Mouse (Mus musculus): ENCODE results near the gene Mpp4. TPM values are rescaled to one million over a fixed set of nuclear protein-coding genes. Genes with fewer than 3 reads are reported as not detected.

Mpp4 gene
- polyA plus RNA-seq, 1 experiment: not detected

GRCm38 (mm10) chr1:59187786-59188185 is 24.6 kb upstream of the Mpp4 start:
- H3K27ac ChIP-seq (ENCODE audit: insufficient read depth, low read depth, low read length): no peak overlapping the region
- 0 out of 2 replicates have a peak, but pooled peaks cover 2% of the 10 kb centered on the region for H3K4me1 ChIP-seq (ENCODE audit: control insufficient read depth, insufficient read depth, low read length)
- no peak overlapping the region for H3K4me3 ChIP-seq (ENCODE audit: insufficient read depth, low read length)
- no peak for TF ChIP-seq POLR2A (IDR thresholded peaks at IDR 0.05; ENCODE audit: borderline replicate concordance, low read depth, low read length)
- no peak for TF ChIP-seq CTCF (IDR thresholded peaks at IDR 0.05; ENCODE audit: low read depth, low read length)

- H3K27ac ChIP-seq (ENCODE audit: insufficient read depth, low read depth, low read length): no peak overlapping the region
- no peak for TF ChIP-seq CTCF (IDR thresholded peaks at IDR 0.05; ENCODE audit: low read depth, low read length)
- no peak for TF ChIP-seq POLR2A (IDR thresholded peaks at IDR 0.05; ENCODE audit: borderline replicate concordance, low read depth, low read length)
- H3K4me1 ChIP-seq (ENCODE audit: control insufficient read depth, insufficient read depth, low read length): no peaks in the 10 kb centered on the region; the same call in 1 of the 2 replicates
- H3K4me3 ChIP-seq (ENCODE audit: insufficient read depth, low read length): no peak overlapping the region
Measured at GRCm38 (mm10) chr1:59186317-59186716, 23.1 kb upstream of the Mpp4 start.

GRCm38 (mm10) chr1:59185410-59185809 is 22.2 kb upstream of the Mpp4 start:
- Histone ChIP-seq H3K27ac (ENCODE audit: insufficient read depth, low read depth, low read length) (no peak overlapping the region), H3K4me1 (ENCODE audit: control insufficient read depth, insufficient read depth, low read length) (no peaks in the 10 kb centered on the region; the same call in 1 of the 2 replicates), H3K4me3 (ENCODE audit: insufficient read depth, low read length) (no peak overlapping the region)
- TF ChIP-seq POLR2A (IDR thresholded peaks at IDR 0.05; ENCODE audit: borderline replicate concordance, low read depth, low read length) (no peak), CTCF (IDR thresholded peaks at IDR 0.05; ENCODE audit: low read depth, low read length) (no peak)

GRCm38 (mm10) chr1:59183045-59183444 is 19.9 kb upstream of the Mpp4 start:
- no peak overlapping the region for H3K27ac ChIP-seq (ENCODE audit: insufficient read depth, low read depth, low read length)
- H3K4me3 ChIP-seq (ENCODE audit: insufficient read depth, low read length): no peak overlapping the region
- TF ChIP-seq POLR2A (IDR thresholded peaks at IDR 0.05; ENCODE audit: borderline replicate concordance, low read depth, low read length) (no peak), CTCF (IDR thresholded peaks at IDR 0.05; ENCODE audit: low read depth, low read length) (no peak)
- H3K4me1 ChIP-seq (ENCODE audit: control insufficient read depth, insufficient read depth, low read length): no peaks in the 10 kb centered on the region; the same call in 1 of the 2 replicates

- no peak overlapping the region for H3K4me3 ChIP-seq (ENCODE audit: insufficient read depth, low read length)
- H3K4me1 ChIP-seq (ENCODE audit: control insufficient read depth, insufficient read depth, low read length): no peaks in the 10 kb centered on the region; the same call in 1 of the 2 replicates
- no peak overlapping the region for H3K27ac ChIP-seq (ENCODE audit: insufficient read depth, low read depth, low read length)
- no peak for TF ChIP-seq POLR2A (IDR thresholded peaks at IDR 0.05; ENCODE audit: borderline replicate concordance, low read depth, low read length)
- no peak for TF ChIP-seq CTCF (IDR thresholded peaks at IDR 0.05; ENCODE audit: low read depth, low read length)
Measured at GRCm38 (mm10) chr1:59182373-59182772, 19.2 kb upstream of the Mpp4 start.

GRCm38 (mm10) chr1:59180003-59180402 is 16.8 kb upstream of the Mpp4 start:
- Histone ChIP-seq H3K27ac (ENCODE audit: insufficient read depth, low read depth, low read length) (no peak overlapping the region), H3K4me3 (ENCODE audit: insufficient read depth, low read length) (no peak overlapping the region), H3K4me1 (ENCODE audit: control insufficient read depth, insufficient read depth, low read length) (no peaks in the 10 kb centered on the region; the same call in 1 of the 2 replicates)
- TF ChIP-seq CTCF (IDR thresholded peaks at IDR 0.05; ENCODE audit: low read depth, low read length) (no peak), POLR2A (IDR thresholded peaks at IDR 0.05; ENCODE audit: borderline replicate concordance, low read depth, low read length) (no peak)

GRCm38 (mm10) chr1:59178401-59178800 is 15.2 kb upstream of the Mpp4 start:
- Histone ChIP-seq H3K4me1 (ENCODE audit: control insufficient read depth, insufficient read depth, low read length) (no peaks in the 10 kb centered on the region; the same call in 1 of the 2 replicates), H3K4me3 (ENCODE audit: insufficient read depth, low read length) (no peak overlapping the region), H3K27ac (ENCODE audit: insufficient read depth, low read depth, low read length) (no peak overlapping the region)
- TF ChIP-seq CTCF (IDR thresholded peaks at IDR 0.05; ENCODE audit: low read depth, low read length) (no peak), POLR2A (IDR thresholded peaks at IDR 0.05; ENCODE audit: borderline replicate concordance, low read depth, low read length) (no peak)

GRCm38 (mm10) chr1:59174514-59175373 is 11.6 kb upstream of the Mpp4 start:
- Histone ChIP-seq H3K4me3 (ENCODE audit: insufficient read depth, low read length) (no peak overlapping the region), H3K27ac (ENCODE audit: insufficient read depth, low read depth, low read length) (no peak overlapping the region), H3K4me1 (ENCODE audit: control insufficient read depth, insufficient read depth, low read length) (no peaks in the 10 kb centered on the region)
- TF ChIP-seq CTCF (IDR thresholded peaks at IDR 0.05; ENCODE audit: low read depth, low read length) (no peak), POLR2A (IDR thresholded peaks at IDR 0.05; ENCODE audit: borderline replicate concordance, low read depth, low read length) (no peak)

- H3K27ac ChIP-seq (ENCODE audit: insufficient read depth, low read depth, low read length): no peak overlapping the region
Measured at GRCm38 (mm10) chr1:59173023-59173422, 9.8 kb upstream of the Mpp4 start.

GRCm38 (mm10) chr1:59171875-59172274 is 8.7 kb upstream of the Mpp4 start:
- H3K4me3 ChIP-seq (ENCODE audit: insufficient read depth, low read length): no peak overlapping the region
- no peaks in the 10 kb centered on the region for H3K4me1 ChIP-seq (ENCODE audit: control insufficient read depth, insufficient read depth, low read length)
- H3K27ac ChIP-seq (ENCODE audit: insufficient read depth, low read depth, low read length): no peak overlapping the region
- TF ChIP-seq CTCF (IDR thresholded peaks at IDR 0.05; ENCODE audit: low read depth, low read length) (no peak), POLR2A (IDR thresholded peaks at IDR 0.05; ENCODE audit: borderline replicate concordance, low read depth, low read length) (no peak)

More at GRCm38 (mm10) chr1:59173023-59173422, 9.8 kb upstream of the Mpp4 start:
- no peak overlapping the region for H3K4me3 ChIP-seq (ENCODE audit: insufficient read depth, low read length)
- TF ChIP-seq POLR2A (IDR thresholded peaks at IDR 0.05; ENCODE audit: borderline replicate concordance, low read depth, low read length): no peak
- no peak for TF ChIP-seq CTCF (IDR thresholded peaks at IDR 0.05; ENCODE audit: low read depth, low read length)
- no peaks in the 10 kb centered on the region for H3K4me1 ChIP-seq (ENCODE audit: control insufficient read depth, insufficient read depth, low read length)

Data from bone marrow macrophage, adult 2 months (primary cell).